Mouse (Mus musculus): Measurements from ENCODE around the gene Casq2.
"Not testable (repeated sequence)": the region's sequence is repeated elsewhere in the genome, so short reads cannot be mapped to it uniquely, and the experiment has no call there.

The Casq2 gene

DNA sequence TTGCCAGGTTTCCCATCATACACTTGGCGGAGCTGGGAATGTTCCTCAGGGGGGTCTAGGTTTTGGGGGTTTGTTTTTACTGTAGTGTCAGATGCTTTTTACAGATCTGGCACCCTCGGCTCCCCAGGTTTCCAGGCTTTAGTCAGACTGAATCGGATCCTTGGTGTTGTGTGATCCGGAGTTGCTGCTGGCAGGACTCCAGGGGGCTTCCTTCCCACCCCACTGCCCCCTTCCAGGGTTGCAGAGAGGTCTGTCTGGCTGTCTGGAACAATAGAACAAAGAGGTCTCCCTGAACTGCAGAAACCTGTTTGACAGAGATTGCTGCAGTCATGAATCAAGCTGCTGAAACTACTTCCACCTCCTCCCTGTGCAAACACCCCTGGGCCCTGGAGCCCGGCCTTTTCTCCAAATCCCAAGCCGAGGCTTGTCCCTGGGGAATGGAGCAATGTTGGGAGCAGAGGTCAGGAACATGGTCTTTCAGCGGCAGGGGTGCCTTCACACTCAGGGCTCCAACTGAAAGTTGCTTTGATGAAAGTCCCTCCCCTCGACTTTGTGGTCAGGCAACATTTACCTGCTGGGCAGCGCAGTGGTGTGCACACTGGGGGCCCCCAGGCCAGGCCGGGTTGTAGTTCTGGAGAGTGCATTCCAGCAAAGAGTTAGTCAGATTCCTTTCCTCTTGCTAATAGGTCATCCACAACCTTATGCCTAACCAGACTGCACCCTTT, 49.3 kb downstream of the Casq2 start:
- no peak for DNase-seq (ENCODE audit: low spot score)

DNA sequence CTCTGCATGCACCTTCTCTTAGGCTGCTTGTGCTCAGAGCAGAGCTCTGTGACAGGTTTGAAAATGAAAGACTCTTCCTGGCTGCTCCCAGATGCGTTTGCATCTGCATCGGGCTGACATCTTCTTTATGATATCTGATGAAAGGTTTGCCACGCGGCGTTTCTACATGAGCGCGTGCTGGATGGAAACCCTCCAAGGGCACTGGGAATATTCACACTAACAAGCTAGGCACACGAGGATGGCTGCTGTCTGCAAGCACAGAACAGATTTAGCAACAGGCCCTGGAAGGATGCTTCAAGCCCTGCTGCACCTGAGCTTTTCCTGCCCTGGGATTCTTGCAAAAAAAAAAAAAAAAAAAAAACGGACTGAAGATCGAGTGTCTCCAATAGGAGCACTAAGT, 50.9 kb downstream of the Casq2 start:
- DNase-seq (ENCODE audit: low spot score): no peak

DNA sequence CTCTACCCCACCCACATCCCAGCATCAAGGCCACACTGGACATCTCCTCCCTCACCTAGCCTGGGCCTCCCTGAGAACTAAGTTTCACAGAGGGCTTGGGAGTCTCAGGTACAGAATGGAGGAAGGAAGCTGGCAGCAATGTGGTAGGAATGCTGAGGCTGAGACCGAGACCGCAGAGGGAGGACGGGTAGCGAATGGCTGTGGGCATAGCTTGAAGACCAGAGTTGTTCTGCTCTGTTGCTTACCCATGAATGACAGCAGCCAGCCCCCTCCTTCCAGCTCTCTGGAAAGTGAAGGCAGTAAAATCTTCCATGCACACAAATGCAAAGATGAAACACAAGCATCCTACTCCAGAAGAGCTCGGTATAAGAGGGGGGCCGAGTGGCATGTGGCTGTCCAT, 52.7 kb downstream of the Casq2 start:
- DNase-seq (ENCODE audit: low spot score): no peak

DNA sequence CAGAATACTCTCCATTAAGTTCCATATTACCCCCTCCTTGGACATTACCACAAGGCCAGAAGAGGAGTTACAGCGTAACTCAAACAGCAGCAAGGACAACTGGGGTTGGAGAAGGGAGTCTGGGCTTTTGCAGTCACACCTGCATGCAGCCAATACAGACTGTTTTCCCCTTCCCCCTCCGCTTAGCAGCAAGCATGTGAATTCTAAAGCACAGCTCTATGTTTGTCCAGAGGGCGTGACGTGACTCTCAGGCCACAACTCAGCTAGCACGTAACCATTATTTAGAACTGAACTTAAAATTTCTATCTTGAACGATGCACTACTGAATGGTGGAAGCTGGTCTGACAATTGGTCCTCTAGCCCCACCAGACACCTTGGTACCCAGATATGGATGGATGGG, 54.4 kb downstream of the Casq2 start:
- DNase-seq (ENCODE audit: low spot score): no peak

DNA sequence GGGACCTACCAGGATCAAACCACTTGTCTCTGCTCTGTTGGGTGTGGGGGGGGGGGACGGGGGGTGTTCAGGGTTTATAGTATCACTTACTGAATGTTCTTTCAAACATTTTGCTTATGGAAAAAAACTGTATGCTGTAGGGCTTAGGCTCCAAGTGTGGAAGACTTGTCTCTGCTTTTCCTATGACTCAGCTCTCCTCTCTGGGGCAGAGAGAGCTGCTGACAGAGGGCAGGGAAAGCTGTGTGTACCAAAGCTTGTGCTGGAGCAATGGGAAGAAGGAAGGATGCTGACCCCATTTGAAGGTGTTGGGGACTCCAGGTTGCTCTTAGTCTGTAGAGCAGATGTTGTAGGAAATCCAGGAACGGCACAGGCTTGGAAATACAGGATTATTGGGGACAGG, 55.2 kb downstream of the Casq2 start:
- DNase-seq (ENCODE audit: low spot score): no peak

DNA sequence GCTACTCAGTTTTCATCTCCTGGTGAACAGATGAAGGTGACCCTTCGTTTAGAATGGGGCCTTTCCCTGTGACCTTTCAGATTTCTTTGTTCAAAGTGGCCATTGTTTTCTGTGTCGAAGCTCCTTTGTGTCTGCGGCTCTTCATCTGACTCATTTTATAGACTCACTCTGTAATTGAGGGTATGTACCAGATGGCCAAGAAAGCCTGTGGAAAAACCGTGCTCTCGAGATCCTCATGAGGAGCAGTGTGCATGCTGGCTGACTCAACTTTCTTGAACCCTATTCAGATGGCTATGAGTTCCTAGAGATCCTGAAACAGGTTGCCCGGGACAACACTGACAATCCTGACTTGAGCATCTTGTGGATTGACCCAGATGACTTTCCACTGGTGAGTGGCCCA, 55.7 kb downstream of the Casq2 start:
- no peak for DNase-seq (ENCODE audit: low spot score)

DNA sequence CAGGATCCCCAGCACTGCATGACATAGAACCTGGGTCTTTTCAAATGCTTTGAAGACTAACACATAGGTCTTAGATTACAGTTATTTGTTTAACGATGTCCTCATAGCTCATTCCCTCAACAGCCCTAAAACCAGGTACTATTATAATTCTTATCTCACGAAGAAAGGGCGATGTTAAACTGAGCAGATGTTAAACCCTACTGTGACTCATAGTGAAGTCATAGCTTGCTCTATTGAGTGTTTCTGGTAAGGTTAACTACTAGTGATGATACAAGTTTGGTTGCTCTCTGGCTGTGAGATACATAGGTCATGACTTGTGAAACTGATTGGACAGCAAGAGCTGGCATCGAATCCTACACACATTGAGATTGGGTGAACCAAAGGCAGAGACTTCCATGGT, 56.7 kb downstream of the Casq2 start:
- no peak for DNase-seq (ENCODE audit: low spot score)

DNA sequence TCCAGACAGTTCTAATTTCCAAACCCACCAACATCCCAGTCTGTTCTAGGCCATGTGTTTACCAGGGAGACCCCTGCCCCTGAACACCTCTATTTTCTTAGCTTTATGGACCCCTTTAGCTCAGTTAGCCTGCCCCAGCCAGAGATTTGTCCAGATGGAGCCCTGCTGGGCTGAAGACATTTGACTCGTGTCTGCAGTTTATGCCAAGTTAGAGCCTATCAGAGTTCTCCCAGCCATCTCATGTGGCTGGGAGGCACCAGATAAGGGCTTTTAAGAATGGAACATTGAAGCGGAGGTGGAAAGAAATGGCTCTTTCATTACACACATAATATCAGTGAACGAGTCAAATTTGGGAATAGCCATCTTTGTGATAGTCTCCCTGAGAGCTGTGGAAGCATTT, 57.3 kb downstream of the Casq2 start:
- DNase-seq (ENCODE audit: low spot score): no peak

DNA sequence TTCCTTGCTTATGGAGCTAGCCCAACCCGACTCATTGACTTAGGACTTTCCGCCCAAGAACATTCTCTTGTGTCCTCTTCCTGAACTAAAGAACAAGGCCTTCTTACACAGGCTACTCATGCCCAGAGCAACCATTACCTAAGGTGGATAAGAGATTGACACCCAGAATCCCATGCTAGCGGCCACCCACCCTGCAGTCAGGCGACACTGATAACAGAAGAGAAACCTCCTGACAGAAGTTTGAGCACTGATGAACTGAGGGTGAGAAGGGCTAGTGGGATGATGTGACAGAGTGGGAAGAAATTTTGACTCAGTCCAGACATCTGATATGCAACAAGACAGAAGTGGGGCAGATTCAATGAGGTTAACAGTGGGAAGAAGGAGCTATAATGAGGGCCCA, 58.2 kb downstream of the Casq2 start:
- DNase-seq (ENCODE audit: low spot score): no peak

DNA sequence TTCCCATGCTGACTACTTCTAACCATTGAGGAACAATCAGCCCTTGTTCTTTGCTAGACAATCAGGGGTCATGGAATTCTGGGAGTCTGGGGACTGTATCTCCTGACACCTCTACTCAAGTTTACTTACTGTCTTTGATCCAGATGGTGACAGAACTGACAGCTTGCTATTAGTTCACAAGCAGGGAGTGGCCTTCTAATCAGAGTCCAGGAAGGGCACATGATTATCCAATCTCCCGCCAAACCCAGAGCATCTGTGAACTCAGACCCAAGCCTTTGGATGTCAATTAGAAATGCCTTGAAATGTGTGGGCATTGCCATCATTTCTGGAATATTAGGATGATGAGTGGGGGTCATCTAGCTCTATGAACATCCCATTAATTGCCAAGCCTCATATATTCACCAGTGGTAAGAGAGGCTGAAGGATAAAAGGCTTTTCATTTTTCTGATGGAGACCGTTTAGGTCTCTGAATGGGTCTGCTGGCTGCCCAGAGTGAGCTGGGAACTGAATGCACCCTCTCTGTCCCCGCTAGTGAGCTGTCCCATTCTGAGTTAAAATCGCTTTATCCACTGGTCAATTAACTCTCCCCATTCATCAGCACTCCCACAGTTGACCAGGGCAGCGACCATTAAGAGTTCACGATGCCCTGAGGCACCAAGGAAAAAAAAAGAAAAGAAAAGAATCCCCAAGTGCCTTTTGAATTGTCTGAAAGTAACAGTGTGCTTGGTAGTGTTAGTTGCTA, 59.6 kb downstream of the Casq2 start:
- no peak for DNase-seq (ENCODE audit: low spot score)

DNA sequence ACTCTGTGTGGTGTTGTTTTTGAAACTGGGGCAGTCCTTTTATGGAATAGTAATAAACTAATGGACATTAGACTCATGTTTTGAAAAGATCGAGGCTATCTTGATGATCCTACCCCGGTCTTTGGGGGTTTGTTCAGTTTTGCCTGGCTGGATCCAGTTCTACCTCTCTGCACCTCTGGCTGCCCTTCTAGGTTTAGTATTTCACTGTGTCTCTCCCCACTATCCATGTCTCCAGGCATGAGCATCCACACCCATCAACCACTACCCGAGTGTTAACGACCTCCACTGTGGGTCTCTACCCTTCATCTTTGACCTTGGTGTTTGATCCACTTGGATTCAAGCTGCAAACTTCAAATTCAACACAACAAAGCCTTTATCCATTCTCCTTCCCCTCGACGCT, 60.2 kb downstream of the Casq2 start:
- DNase-seq (ENCODE audit: low spot score): no peak

DNA sequence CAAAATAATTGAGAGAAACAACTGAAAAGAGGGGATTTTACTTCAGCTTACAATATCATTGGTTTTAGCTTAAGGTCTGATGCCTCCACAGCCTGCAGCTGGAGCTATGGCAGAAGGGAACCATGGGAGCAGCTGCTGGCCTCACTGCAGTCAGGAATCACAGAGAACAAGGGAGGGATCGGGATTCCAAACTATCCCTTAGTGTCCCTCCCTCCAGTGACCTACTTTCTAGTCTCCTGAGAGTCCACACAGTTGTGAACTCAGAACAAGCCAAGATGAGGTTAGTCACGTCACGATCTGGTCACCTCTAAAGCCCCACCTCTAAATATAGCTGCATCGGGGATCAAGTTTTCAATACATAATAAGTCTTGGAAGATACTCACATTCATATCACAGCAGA, 61.0 kb downstream of the Casq2 start:
- DNase-seq (ENCODE audit: low spot score): no peak

DNA sequence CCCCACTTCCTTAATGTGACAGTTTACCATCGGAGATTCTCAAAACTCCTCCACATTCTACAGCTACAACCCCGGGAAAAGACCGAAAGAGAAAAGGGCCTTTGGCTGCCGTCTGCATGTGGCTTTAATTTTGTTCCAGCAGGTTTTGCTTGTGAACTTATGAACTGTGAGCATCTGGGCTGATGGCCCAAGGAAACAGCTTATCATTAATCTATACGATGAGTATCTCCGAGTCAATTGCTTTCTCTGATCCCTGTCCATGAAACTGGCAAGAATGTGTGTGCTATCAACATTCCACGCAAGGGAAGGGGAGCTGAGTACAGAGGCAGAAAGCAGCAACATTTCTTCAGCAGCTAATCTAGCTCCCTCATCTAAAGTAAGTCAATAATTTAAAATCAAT, 63.7 kb downstream of the Casq2 start:
- no peak for DNase-seq (ENCODE audit: low spot score)

DNA sequence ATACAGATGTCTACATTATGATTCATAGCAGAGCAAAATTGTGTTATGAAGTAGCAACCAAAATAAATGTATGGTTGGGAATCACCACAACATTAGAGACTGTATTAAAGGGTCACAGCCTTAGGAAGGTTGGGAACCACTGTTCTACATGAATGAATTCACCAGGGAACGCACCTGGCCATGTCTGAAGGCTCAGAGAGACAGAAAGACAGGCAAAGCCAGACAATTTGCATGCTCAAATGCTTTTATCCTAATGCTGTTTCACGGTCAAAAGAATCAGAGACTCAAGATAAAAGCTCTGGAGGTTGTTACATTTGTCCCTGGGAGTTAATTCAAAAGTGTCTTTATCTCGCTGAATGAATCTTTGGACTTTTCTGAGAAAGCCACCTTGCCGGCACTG, 65.6 kb downstream of the Casq2 start:
- no peak for DNase-seq (ENCODE audit: low spot score)

DNA sequence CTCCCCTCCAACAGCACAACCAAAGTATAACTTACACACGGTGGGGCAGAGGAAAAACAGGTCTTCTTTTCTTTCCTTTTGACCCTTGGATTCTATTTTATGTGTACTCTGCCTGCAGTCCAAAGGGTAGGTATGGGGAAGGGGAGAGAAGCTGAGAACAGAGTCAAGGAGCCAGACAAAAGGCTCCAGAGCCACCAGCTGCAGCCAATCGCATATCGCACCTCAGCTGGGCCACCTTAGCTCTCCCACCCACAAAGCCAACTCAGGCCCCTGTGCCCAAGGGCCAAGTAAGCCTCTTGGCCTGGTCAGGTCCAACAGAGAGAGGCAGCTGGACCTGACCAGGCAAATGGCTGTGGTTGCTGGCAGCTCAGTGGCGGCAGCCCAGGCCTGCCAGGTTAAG, 66.3 kb downstream of the Casq2 start:
- DNase-seq (ENCODE audit: low spot score): no peak

DNA sequence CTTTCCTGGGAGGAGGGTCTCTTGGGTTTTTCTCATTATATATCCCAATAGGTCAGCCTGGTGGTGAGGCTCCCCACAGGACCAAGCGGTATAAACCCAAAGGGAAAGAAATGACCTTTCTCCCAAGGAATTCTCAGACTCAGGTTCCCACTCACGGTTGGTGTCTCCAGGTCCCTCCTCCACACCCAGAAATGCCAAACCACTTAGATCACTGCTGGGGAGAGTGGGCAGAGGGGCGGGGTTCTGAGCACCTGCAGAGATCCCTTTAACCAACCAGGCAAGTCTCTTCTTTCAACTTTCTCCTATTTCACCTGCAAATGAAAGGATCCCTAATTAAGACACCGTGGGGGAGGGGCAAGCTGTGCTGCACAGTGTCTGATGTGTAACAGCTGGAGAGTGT, 66.7 kb downstream of the Casq2 start:
- DNase-seq (ENCODE audit: low spot score): no peak

DNA sequence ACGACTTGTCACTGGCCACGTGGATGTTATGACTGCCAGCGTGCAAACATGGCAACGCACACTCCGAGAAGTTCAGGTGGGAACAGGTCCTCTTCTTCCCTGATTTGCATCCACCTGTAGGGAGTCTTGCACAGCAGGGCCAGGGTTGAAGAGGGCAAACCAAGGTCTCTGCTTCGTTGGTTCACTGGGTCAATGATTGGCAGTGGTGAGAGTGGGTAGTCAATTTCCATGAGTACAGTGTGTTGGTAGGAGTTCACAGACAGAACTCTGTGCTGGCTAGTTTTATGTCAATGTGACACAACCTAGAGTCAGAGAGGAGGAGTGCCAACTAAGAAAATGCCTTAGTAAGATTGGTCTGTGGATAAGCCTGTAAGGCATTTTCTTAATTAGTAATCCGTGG, 67.9 kb downstream of the Casq2 start:
- DNase-seq (ENCODE audit: low spot score): no peak

DNA sequence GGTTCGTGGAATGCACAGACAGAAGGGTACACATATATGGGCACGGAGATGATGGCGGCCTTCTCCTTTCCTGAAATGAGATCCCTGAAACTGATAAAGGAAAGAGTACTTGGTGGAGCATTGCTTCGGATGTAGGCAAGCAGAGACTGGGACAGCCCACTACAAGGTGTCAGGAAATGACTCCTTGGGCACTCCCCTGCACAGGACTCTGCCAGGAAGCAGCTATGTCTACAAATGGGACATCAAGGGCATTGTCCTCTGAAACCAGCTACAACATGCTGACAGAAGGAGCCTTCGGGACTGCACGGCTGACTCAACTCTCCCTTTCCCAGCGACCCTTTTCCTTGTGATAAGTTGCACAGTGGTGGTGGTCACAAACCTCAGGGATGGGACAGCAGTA, 70.5 kb downstream of the Casq2 start:
- DNase-seq (ENCODE audit: low spot score): no peak

DNA sequence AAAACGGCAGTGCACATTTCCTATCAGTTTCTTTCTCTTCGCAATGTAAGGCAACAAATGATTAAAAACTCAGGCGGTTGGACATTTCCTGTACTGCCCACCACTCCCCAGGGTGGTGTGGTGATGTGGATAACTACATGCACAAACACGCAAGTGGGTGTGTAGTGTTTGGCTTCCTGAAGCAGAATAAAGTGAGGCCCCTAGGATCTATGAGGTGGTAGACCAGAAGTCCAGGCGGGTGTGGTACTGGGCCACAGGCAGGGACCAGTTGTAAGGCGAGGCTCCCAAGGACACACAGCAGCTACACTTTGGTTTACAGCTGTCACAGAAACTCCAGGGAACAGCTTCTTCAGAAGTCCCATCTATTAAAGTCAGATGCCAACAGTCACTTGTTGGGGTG, 71.4 kb downstream of the Casq2 start:
- DNase-seq (ENCODE audit: low spot score): no peak

DNA sequence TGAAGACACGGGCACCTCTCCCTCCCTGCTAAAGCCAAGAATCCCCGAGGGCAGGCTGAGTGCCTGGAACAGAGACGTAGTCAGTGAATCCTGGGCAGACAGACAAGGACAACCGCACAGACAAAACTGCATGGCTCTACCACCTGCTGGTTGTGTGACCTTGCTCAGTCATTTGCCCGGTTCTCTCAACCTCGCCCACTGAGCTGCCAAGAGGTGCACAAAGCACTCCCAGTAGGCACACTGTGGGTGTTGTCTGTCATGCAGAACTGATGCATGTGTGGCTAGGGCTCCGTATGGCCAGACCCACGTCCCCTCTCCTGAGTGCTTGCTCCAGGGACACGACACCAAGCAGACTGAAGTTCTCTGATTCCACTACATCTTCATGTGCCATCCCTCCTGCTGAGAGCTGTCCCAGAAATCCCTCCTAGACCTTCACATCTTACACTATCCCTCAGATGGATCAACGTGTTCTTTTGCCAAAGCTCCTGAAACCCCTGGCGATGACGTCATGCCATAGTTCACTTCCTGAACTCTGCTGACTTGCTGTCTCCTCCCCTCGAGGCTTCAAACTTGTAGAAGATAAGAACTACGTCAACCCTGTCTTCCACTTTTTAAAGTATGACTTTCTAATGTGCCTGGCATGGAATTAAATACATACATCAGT, 72.7 kb downstream of the Casq2 start:
- DNase-seq (ENCODE audit: low spot score): no peak

DNA sequence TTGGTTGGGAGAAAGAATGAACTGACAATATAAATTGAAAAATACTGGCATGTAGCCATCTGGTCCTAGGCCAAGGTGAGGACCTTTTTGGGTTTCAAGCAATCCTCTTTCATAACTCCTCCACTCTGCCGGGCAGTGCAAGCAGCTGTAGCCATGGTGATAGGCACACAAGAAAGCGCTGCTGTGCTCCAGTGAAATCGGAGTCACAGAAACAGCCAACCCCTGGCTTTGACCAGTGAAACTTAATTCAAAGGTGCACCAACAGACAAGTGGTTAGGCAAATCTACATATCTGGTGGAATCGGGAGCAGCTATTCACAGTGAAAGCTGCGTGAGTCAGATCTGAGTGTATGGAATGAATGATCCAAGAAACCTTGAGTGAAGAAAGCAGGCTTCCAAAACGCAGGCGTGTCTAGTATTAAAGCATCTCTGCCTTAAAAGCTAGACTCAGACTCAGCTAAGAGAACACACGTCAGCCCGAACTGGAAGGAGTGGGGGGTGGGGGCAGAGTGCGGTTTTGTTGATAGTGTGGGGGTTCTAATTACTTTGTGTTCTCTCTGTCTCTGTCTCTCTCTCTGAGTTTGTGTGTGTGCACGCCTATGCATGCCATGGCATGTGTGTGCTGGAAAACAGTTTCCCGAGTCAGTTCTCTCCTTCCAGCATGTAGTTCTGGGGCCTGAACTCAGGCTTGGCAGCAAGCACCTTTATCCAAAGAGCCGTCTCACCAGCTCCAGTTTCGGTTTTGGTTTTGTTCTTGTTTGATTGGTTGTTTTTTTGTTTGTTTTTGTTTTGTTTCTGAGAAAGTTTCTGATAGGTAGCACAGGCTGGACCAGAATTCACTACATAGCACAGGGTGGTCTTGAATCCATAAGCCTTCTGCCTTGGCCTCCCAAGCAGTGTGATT, 73.5 kb downstream of the Casq2 start:
- no peak for DNase-seq (ENCODE audit: low spot score)

DNA sequence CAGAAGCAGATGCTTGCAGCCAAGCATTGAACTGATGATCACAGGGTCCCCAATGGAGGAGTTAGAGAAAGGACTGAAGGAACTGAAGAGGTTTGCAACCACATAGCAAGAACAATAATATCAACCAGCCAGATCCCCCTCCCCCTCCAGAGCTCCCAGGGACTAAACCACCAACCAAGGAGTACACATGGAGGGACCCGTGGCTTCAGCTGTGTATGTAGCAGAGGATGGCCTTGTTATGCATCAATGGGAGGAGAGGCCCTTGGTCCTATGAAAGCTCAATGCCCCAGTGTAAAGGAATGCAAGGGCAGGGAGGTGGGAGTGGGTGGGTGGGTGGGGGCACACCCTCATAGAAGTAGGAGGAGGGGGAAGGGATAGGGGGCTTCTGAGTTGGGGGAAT, 77.6 kb downstream of the Casq2 start:
- not testable (repeated sequence) for DNase-seq (ENCODE audit: low spot score)

All from left cerebral cortex, adult 11 months (tissue).